Mouse (Mus musculus): ENCODE data around the gene Bcas3. TPM values are rescaled to one million over a fixed set of nuclear protein-coding genes. Genes with fewer than 3 reads are reported as not detected.

Bcas3 gene
- polyA plus RNA-seq, 2 experiments = 22.2 to 28.2 TPM

- Histone ChIP-seq H3K4me1 (ENCODE audit: control insufficient read depth, insufficient read depth, low read length) (peaks cover 21% of the 10 kb centered on the region), H3K27me3 (ENCODE audit: control insufficient read depth, insufficient read depth, low read length) (no peaks in the 10 kb centered on the region), H3K9ac (ENCODE audit: low read depth, low read length, severe bottlenecking) (no peak overlapping the region), H3K4me2 (replicated peaks; ENCODE audit: low read depth, low read length, severe bottlenecking) (no peak overlapping the region), H3K4me3 (replicated peaks; ENCODE audit: low read length) (no peak overlapping the region), H3K27ac (replicated peaks; ENCODE audit: low read depth, low read length) (no peak overlapping the region), H3K9me3 (ENCODE audit: control insufficient read depth, low read length) (no peaks in the 10 kb centered on the region), H3K36me3 (ENCODE audit: control insufficient read depth, insufficient read depth, low read length) (no peaks in the 10 kb centered on the region)
- TF ChIP-seq POLR2A (IDR thresholded peaks at IDR 0.05; ENCODE audit: borderline replicate concordance, extremely low read depth, insufficient read depth, insufficient read length) = no peak
- no peak for ATAC-seq (ENCODE audit: low FRiP score, low read depth)
- 57% methylated on average over 1 of the region's 1 CpGs for WGBS
- DNase-seq (ENCODE audit: low spot score) = no peak
Observed at GRCm38 (mm10) chr11:85791212-85791611, 438.2 kb downstream of the Bcas3 start.

GRCm38 (mm10) chr11:85792534-85793215 lies 439.7 kb downstream of the Bcas3 start:
- Histone ChIP-seq H3K27me3 (ENCODE audit: control insufficient read depth, insufficient read depth, low read length) (0 out of 2 replicates have a peak, but pooled peaks cover under 1% of the 10 kb centered on the region), H3K4me3 (replicated peaks; ENCODE audit: low read length) (no peak overlapping the region), H3K9me3 (ENCODE audit: control insufficient read depth, low read length) (no peaks in the 10 kb centered on the region), H3K36me3 (ENCODE audit: control insufficient read depth, insufficient read depth, low read length) (no peaks in the 10 kb centered on the region), H3K4me1 (ENCODE audit: control insufficient read depth, insufficient read depth, low read length) (peaks cover 20% of the 10 kb centered on the region), H3K4me2 (replicated peaks; ENCODE audit: low read depth, low read length, severe bottlenecking) (no peak overlapping the region), H3K9ac (ENCODE audit: low read depth, low read length, severe bottlenecking) (no peak overlapping the region), H3K27ac (replicated peaks; ENCODE audit: low read depth, low read length) (no peak overlapping the region)
- TF ChIP-seq POLR2A (IDR thresholded peaks at IDR 0.05; ENCODE audit: borderline replicate concordance, extremely low read depth, insufficient read depth, insufficient read length) = no peak
- WGBS = 51% methylated on average over 12 of the region's 12 CpGs
- no peak for ATAC-seq (ENCODE audit: low FRiP score, low read depth)
- DNase-seq (ENCODE audit: low spot score) = no peak

- no peak for ATAC-seq (ENCODE audit: low FRiP score, low read depth)
- H3K4me3 ChIP-seq (replicated peaks; ENCODE audit: low read length) = no peak overlapping the region
- H3K9ac ChIP-seq (ENCODE audit: low read depth, low read length, severe bottlenecking) = no peak overlapping the region
- peaks cover 9% of the 10 kb centered on the region; the same call in 1 of the 2 replicates for H3K4me1 ChIP-seq (ENCODE audit: control insufficient read depth, insufficient read depth, low read length)
- H3K27me3 ChIP-seq (ENCODE audit: control insufficient read depth, insufficient read depth, low read length) = peaks cover 13% of the 10 kb centered on the region; the same call in 1 of the 2 replicates
- H3K36me3 ChIP-seq (ENCODE audit: control insufficient read depth, insufficient read depth, low read length) = no peaks in the 10 kb centered on the region
- 45% methylated on average over 4 of the region's 4 CpGs for WGBS
- no peak overlapping the region for H3K4me2 ChIP-seq (replicated peaks; ENCODE audit: low read depth, low read length, severe bottlenecking)
- H3K9me3 ChIP-seq (ENCODE audit: control insufficient read depth, low read length) = no peaks in the 10 kb centered on the region
- TF ChIP-seq POLR2A (IDR thresholded peaks at IDR 0.05; ENCODE audit: borderline replicate concordance, extremely low read depth, insufficient read depth, insufficient read length) = no peak
- H3K27ac ChIP-seq (replicated peaks; ENCODE audit: low read depth, low read length) = no peak overlapping the region
- DNase-seq (ENCODE audit: low spot score) = no peak
Observed at GRCm38 (mm10) chr11:85799456-85799855, 446.5 kb downstream of the Bcas3 start.

GRCm38 (mm10) chr11:85799856-85800255 lies 446.9 kb downstream of the Bcas3 start:
- DNase-seq (ENCODE audit: low spot score) (no peak), ATAC-seq (ENCODE audit: low FRiP score, low read depth) (no peak)
- no peaks in the 10 kb centered on the region for H3K36me3 ChIP-seq (ENCODE audit: control insufficient read depth, insufficient read depth, low read length)
- H3K4me2 ChIP-seq (replicated peaks; ENCODE audit: low read depth, low read length, severe bottlenecking) = no peak overlapping the region
- H3K27ac ChIP-seq (replicated peaks; ENCODE audit: low read depth, low read length) = no peak overlapping the region
- H3K4me1 ChIP-seq (ENCODE audit: control insufficient read depth, insufficient read depth, low read length) = peaks cover 9% of the 10 kb centered on the region; the same call in 1 of the 2 replicates
- H3K9me3 ChIP-seq (ENCODE audit: control insufficient read depth, low read length) = no peaks in the 10 kb centered on the region
- 15% methylated on average over 19 of the region's 19 CpGs for WGBS
- no peak for TF ChIP-seq POLR2A (IDR thresholded peaks at IDR 0.05; ENCODE audit: borderline replicate concordance, extremely low read depth, insufficient read depth, insufficient read length)
- no peak overlapping the region for H3K4me3 ChIP-seq (replicated peaks; ENCODE audit: low read length)
- H3K27me3 ChIP-seq (ENCODE audit: control insufficient read depth, insufficient read depth, low read length) = peaks cover 13% of the 10 kb centered on the region; the same call in 1 of the 2 replicates
- no peak overlapping the region for H3K9ac ChIP-seq (ENCODE audit: low read depth, low read length, severe bottlenecking)

DNA sequence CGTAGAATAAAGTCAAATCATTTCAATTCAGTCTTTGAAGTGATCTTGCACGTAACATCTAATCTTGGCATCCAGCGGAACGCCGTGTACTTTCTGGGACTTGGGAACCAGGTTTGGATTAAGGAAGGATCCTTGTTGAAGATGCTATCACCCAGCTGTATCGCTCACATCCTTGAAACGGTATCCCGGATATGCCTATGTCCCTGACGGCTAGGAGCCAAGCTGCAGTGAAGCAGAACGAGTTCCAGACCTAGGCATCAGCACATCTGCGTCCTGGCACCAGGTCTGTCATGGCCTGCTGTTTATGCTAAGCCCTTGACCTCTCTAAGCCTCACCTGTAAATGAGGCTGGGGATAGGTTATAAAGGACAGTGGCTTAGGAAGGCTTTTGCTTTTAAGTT lies 447.4 kb downstream of the Bcas3 start:
- Histone ChIP-seq H3K9ac (ENCODE audit: low read depth, low read length, severe bottlenecking) (no peak overlapping the region), H3K36me3 (ENCODE audit: control insufficient read depth, insufficient read depth, low read length) (no peaks in the 10 kb centered on the region), H3K4me2 (replicated peaks; ENCODE audit: low read depth, low read length, severe bottlenecking) (no peak overlapping the region), H3K27ac (replicated peaks; ENCODE audit: low read depth, low read length) (no peak overlapping the region), H3K4me1 (ENCODE audit: control insufficient read depth, insufficient read depth, low read length) (peaks cover 9% of the 10 kb centered on the region; the same call in 1 of the 2 replicates), H3K27me3 (ENCODE audit: control insufficient read depth, insufficient read depth, low read length) (peaks cover 13% of the 10 kb centered on the region; the same call in 1 of the 2 replicates), H3K4me3 (replicated peaks; ENCODE audit: low read length) (no peak overlapping the region), H3K9me3 (ENCODE audit: control insufficient read depth, low read length) (no peaks in the 10 kb centered on the region)
- ATAC-seq (ENCODE audit: low FRiP score, low read depth) (no peak), DNase-seq (ENCODE audit: low spot score) (no peak)
- WGBS = 43% methylated on average over 11 of the region's 11 CpGs
- TF ChIP-seq POLR2A (IDR thresholded peaks at IDR 0.05; ENCODE audit: borderline replicate concordance, extremely low read depth, insufficient read depth, insufficient read length) = no peak
